Mouse (Mus musculus) hindbrain, embryonic 10.5 days (tissue): ENCODE measurements at regions not wholly inside any gene's neighbourhood (a gene's known extent, or its start where the extent isn't known, plus 50 kb on each side); places are given as distances from the start of the nearest gene placed in this dataset.

Source experiments
- DNase-seq: peaks from one replicate; pipeline ENCODE4 v3.0.0-alpha.2; 2017; ENCODE audit warnings: low spot score
- H3K27ac ChIP-seq: fragments of 300-500 bp; sonication (generic); 2 replicates; pipeline ENCODE4 v1.5.1; 2016; ENCODE audit warnings: mild to moderate bottlenecking, moderate library complexity
- H3K27me3 ChIP-seq: fragments of 300-500 bp; sonication (generic); 2 replicates; pipeline ENCODE4 v1.6.1; 2016; ENCODE audit warnings: mild to moderate bottlenecking; ENCODE audit not compliant: poor library complexity, insufficient read depth, severe bottlenecking
- H3K36me3 ChIP-seq: fragments of 300-500 bp; sonication (generic); 2 replicates; pipeline ENCODE4 v1.6.1; 2016; ENCODE audit warnings: mild to moderate bottlenecking, moderate library complexity
- H3K4me1 ChIP-seq: fragments of 300-500 bp; sonication (generic); replicated peaks from 2 replicates; pipeline ENCODE4 v1.6.1; 2016; ENCODE audit warnings: mild to moderate bottlenecking
- H3K4me3 ChIP-seq: fragments of 300-500 bp; sonication (generic); 2 replicates; pipeline ENCODE4 v1.5.1; 2016; ENCODE audit warnings: mild to moderate bottlenecking, moderate library complexity
- H3K9me3 ChIP-seq: fragments of 300-500 bp; sonication (generic); 2 replicates; pipeline ENCODE4 v1.6.1; 2016; ENCODE audit warnings: mild to moderate bottlenecking, moderate library complexity
- WGBS: fragments of 180-500 bp; shearing (Covaris S2); methylation state at CpG from one replicate; pipeline ENCODE4 v1.1.7; 2016; 5-methylcytosine and 5-hydroxymethylcytosine counted together

DNA sequence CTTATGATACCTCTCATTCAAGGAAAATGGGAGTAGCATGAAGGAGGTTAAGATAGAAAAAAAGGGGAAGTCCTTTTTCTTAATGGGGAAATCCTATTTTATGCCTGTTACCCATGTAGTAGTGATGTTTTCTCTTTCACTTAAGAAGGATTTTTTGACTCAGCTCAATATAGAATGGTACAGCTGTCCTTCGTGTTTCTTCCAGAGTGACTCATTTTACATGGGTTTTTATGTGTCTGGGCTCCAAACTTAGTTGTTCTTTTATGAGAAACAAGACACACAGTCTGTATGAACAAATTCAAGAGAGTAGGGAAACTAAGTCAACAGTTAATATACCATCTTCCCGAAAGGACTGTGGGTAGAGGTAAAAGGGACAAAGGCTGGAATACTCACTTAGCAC is 367.0 kb upstream of the Kif2b start:
- Histone ChIP-seq H3K4me3 (no peak overlapping the region), H3K9me3 (no peaks in the 10 kb centered on the region), H3K27ac (no peak overlapping the region), H3K4me1 (no peaks in the 10 kb centered on the region), H3K27me3 (no peaks in the 10 kb centered on the region), H3K36me3 (no peaks in the 10 kb centered on the region)
- DNase-seq: no peak
- 90% methylated on average over 2 of the region's 2 CpGs for WGBS
